Mouse (Mus musculus) CH12.LX (cell line): ENCODE results near the gene Pigw. TPM values are rescaled to one million over a fixed set of nuclear protein-coding genes. Genes with fewer than 3 reads are reported as not detected.

Experiments used
- DNase-seq: peaks from one replicate; pipeline ENCODE4 v3.0.0-alpha.2; 2013; ENCODE audit errors: extremely low read depth
- H3K27ac ChIP-seq: 2 replicates; pipeline ENCODE4 v1.5.1; 2012; ENCODE audit warnings: low read depth, mild to moderate bottlenecking, control low read depth, moderate library complexity; ENCODE audit not compliant: insufficient read depth
- H3K27me3 ChIP-seq: replicated peaks from 2 replicates; pipeline ENCODE3; 2012; ENCODE audit warnings: inconsistent platforms
- H3K36me3 ChIP-seq, 2 experiments: replicated peaks in 1 of 2; 2 replicates each; pipeline versions ENCODE3 to v1.6.1; 2012; ENCODE audit warnings: inconsistent platforms in 1 of 2, low read length in 1 of 2, mild to moderate bottlenecking in 1 of 2, mixed read lengths in 1 of 2, moderate library complexity in 1 of 2; ENCODE audit not compliant: control insufficient read depth in 1 of 2, insufficient read depth in 1 of 2
- H3K4me1 ChIP-seq, 2 experiments: 2 replicates each; pipeline ENCODE4 v1.6.1; 2012; ENCODE audit warnings: inconsistent platforms in 1 of 2, moderate library complexity in 1 of 2; ENCODE audit not compliant: insufficient read depth in 2 of 2, control insufficient read depth in 1 of 2
- H3K4me2 ChIP-seq: 2 replicates; pipeline ENCODE4 v1.6.1; 2012; ENCODE audit warnings: low read depth, mild to moderate bottlenecking, control low read depth; ENCODE audit not compliant: poor library complexity, insufficient read depth, severe bottlenecking
- H3K4me3 ChIP-seq, 3 experiments: fragments of 150-350 bp in 1 of 3; sonication (generic) in 1 of 3; replicated peaks in 1 of 3; 2 replicates each; pipeline versions ENCODE3 to v1.5.1; 2011 to 2012; ENCODE audit warnings: low read depth in 2 of 3, low read length in 2 of 3, mild to moderate bottlenecking in 2 of 3, moderate library complexity in 2 of 3, control low read depth in 1 of 3, improper control_type of control experiment in 1 of 3, inconsistent platforms in 1 of 3, mixed read lengths in 1 of 3; ENCODE audit not compliant: poor library complexity in 1 of 3
- H3K79me2 ChIP-seq: replicated peaks from 2 replicates; pipeline ENCODE4 v1.6.1; 2012; ENCODE audit warnings: mild to moderate bottlenecking, moderate library complexity; ENCODE audit not compliant: control insufficient read depth, poor library complexity, insufficient read depth, severe bottlenecking; ENCODE audit errors: extremely low read depth
- H3K9ac ChIP-seq: 2 replicates; pipeline ENCODE4 v1.6.1; 2012; ENCODE audit warnings: low read depth, mild to moderate bottlenecking, control low read depth, moderate library complexity; ENCODE audit not compliant: insufficient read depth
- H3K9me3 ChIP-seq: replicated peaks from 2 replicates; pipeline ENCODE3; 2012; ENCODE audit warnings: low read length, inconsistent platforms, mixed read lengths
- BHLHE40 ChIP-seq: IDR thresholded peaks from 2 replicates; pipeline ENCODE4 v1.6.1; 2011; ENCODE audit warnings: mild to moderate bottlenecking, low read depth, low read length, improper control_type of control experiment
- CHD1 ChIP-seq: IDR thresholded peaks from 2 replicates; pipeline ENCODE4 v1.6.1; 2012; ENCODE audit warnings: low read depth, low read length, improper control_type of control experiment, inconsistent platforms
- CHD2 ChIP-seq: IDR thresholded peaks from 2 replicates; pipeline ENCODE4 v1.6.1; 2011; ENCODE audit warnings: low read length, improper control_type of control experiment
- CTCF ChIP-seq, 2 experiments: IDR thresholded peaks in 1 of 2; conservative IDR thresholded peaks in 1 of 2; 2 replicates each; pipeline ENCODE4 v1.5.1; 2011 to 2012; ENCODE audit warnings: low read depth in 2 of 2, low read length in 2 of 2, improper control_type of control experiment in 1 of 2, inconsistent platforms in 1 of 2, mild to moderate bottlenecking in 1 of 2, moderate library complexity in 1 of 2
- E2F4 ChIP-seq: IDR thresholded peaks from 2 replicates; pipeline ENCODE4 v1.6.1; 2011; ENCODE audit warnings: low read depth, low read length, improper control_type of control experiment; ENCODE audit not compliant: insufficient replicate concordance
- ELF1 ChIP-seq: IDR thresholded peaks from 2 replicates; pipeline ENCODE4 v1.6.1; 2014; ENCODE audit warnings: low read depth, mild to moderate bottlenecking, inconsistent platforms, low read length, improper control_type of control experiment
- EP300 ChIP-seq: IDR thresholded peaks from 2 replicates; pipeline ENCODE4 v1.6.1; 2011; ENCODE audit warnings: low read length, improper control_type of control experiment
- GABPA ChIP-seq: IDR thresholded peaks from 2 replicates; pipeline ENCODE4 v1.6.1; 2012; ENCODE audit warnings: low read depth, low read length, improper control_type of control experiment, inconsistent platforms; ENCODE audit not compliant: insufficient replicate concordance
- HCFC1 ChIP-seq: IDR thresholded peaks from 2 replicates; pipeline ENCODE4 v1.6.1; 2012; ENCODE audit warnings: low read depth, mild to moderate bottlenecking, inconsistent platforms, low read length, improper control_type of control experiment
- IRF4 ChIP-seq: IDR thresholded peaks from 2 replicates; pipeline ENCODE4 v1.6.1; 2014; ENCODE audit warnings: low read depth, mild to moderate bottlenecking, inconsistent platforms, low read length, improper control_type of control experiment
- JUN ChIP-seq: IDR thresholded peaks from 2 replicates; pipeline ENCODE4 v1.6.1; 2011; ENCODE audit warnings: low read depth, mild to moderate bottlenecking, low read length, improper control_type of control experiment, moderate library complexity; ENCODE audit not compliant: insufficient read depth
- JUND ChIP-seq: conservative IDR thresholded peaks from 2 replicates; pipeline ENCODE4 v1.6.1; 2011; ENCODE audit warnings: low read depth, low read length, improper control_type of control experiment
- KAT2A ChIP-seq: IDR thresholded peaks from 2 replicates; pipeline ENCODE4 v1.6.1; 2012; ENCODE audit warnings: low read length, improper control_type of control experiment, inconsistent platforms; ENCODE audit not compliant: insufficient replicate concordance
- MAFK ChIP-seq: IDR thresholded peaks from 2 replicates; pipeline ENCODE4 v1.6.1; 2011; ENCODE audit warnings: low read length, improper control_type of control experiment; ENCODE audit not compliant: insufficient replicate concordance
- MAX ChIP-seq: IDR thresholded peaks from 2 replicates; pipeline ENCODE4 v1.6.1; 2011; ENCODE audit warnings: low read length, improper control_type of control experiment
- MAZ ChIP-seq: IDR thresholded peaks from 2 replicates; pipeline ENCODE4 v1.6.1; 2012; ENCODE audit warnings: low read depth, mild to moderate bottlenecking, inconsistent platforms, low read length, improper control_type of control experiment, moderate library complexity
- MEF2A ChIP-seq: IDR thresholded peaks from 2 replicates; pipeline ENCODE4 v1.6.1; 2014; ENCODE audit warnings: low read depth, mild to moderate bottlenecking, inconsistent platforms, low read length, improper control_type of control experiment, borderline replicate concordance
- MXI1 ChIP-seq: IDR thresholded peaks from 2 replicates; pipeline ENCODE4 v1.6.1; 2011; ENCODE audit warnings: mild to moderate bottlenecking, low read depth, low read length, improper control_type of control experiment
- MYC ChIP-seq: IDR thresholded peaks from 2 replicates; pipeline ENCODE4 v1.6.1; 2011; ENCODE audit warnings: low read depth, mild to moderate bottlenecking, improper control_type of control experiment, low read length
- NELFE ChIP-seq: IDR thresholded peaks from 2 replicates; pipeline ENCODE4 v1.6.1; 2011; ENCODE audit warnings: low read depth, low read length, improper control_type of control experiment
- NRF1 ChIP-seq: IDR thresholded peaks from 2 replicates; pipeline ENCODE4 v1.6.1; 2014; ENCODE audit warnings: low read depth, mild to moderate bottlenecking, inconsistent platforms, low read length, improper control_type of control experiment, moderate library complexity
- PAX5 ChIP-seq: IDR thresholded peaks from 2 replicates; pipeline ENCODE4 v1.6.1; 2012; ENCODE audit warnings: low read length, inconsistent platforms, mixed read lengths
- POLR2A ChIP-seq: IDR thresholded peaks from 2 replicates; pipeline ENCODE4 v1.6.1; 2011; ENCODE audit warnings: low read depth, mild to moderate bottlenecking, improper control_type of control experiment, low read length
- RAD21 ChIP-seq: IDR thresholded peaks from 2 replicates; pipeline ENCODE4 v1.6.1; 2011; ENCODE audit warnings: low read depth, mild to moderate bottlenecking, low read length, improper control_type of control experiment, moderate library complexity
- RCOR1 ChIP-seq: conservative IDR thresholded peaks from 2 replicates; pipeline ENCODE4 v1.6.1; 2012; ENCODE audit warnings: low read depth, mild to moderate bottlenecking, inconsistent platforms, low read length, improper control_type of control experiment
- SIN3A ChIP-seq: IDR thresholded peaks from 2 replicates; pipeline ENCODE4 v1.6.1; 2012; ENCODE audit warnings: low read length, improper control_type of control experiment, inconsistent platforms
- SMC3 ChIP-seq: IDR thresholded peaks from 2 replicates; pipeline ENCODE4 v1.6.1; 2011; ENCODE audit warnings: low read depth, low read length, improper control_type of control experiment
- TBP ChIP-seq: conservative IDR thresholded peaks from 2 replicates; pipeline ENCODE4 v1.6.1; 2011; ENCODE audit warnings: low read depth, low read length, improper control_type of control experiment
- TCF12 ChIP-seq: IDR thresholded peaks from 2 replicates; pipeline ENCODE4 v1.6.1; 2014; ENCODE audit warnings: low read depth, mild to moderate bottlenecking, inconsistent platforms, low read length, improper control_type of control experiment
- UBTF ChIP-seq: IDR thresholded peaks from 2 replicates; pipeline ENCODE4 v1.6.1; 2012; ENCODE audit warnings: low read depth, mild to moderate bottlenecking, inconsistent platforms, low read length, improper control_type of control experiment, moderate library complexity
- USF2 ChIP-seq: conservative IDR thresholded peaks from 2 replicates; pipeline ENCODE4 v1.6.1; 2011; ENCODE audit warnings: low read depth, low read length, improper control_type of control experiment
- ZC3H11A ChIP-seq: IDR thresholded peaks from 2 replicates; pipeline ENCODE4 v1.6.1; 2012; ENCODE audit warnings: low read depth, mild to moderate bottlenecking, inconsistent platforms, low read length, improper control_type of control experiment
- ZKSCAN1 ChIP-seq: IDR thresholded peaks from 2 replicates; pipeline ENCODE4 v1.6.1; 2012; ENCODE audit warnings: low read depth, inconsistent platforms, low read length, improper control_type of control experiment, borderline replicate concordance
- ZMIZ1 ChIP-seq: IDR thresholded peaks from 2 replicates; pipeline ENCODE4 v1.6.1; 2012; ENCODE audit warnings: low read depth, mild to moderate bottlenecking, inconsistent platforms, low read length, improper control_type of control experiment
- ZNF384 ChIP-seq: IDR thresholded peaks from 2 replicates; pipeline ENCODE4 v1.6.1; 2012; ENCODE audit warnings: low read depth, low read length, improper control_type of control experiment, inconsistent platforms
- dilution Hi-C: fragments of 300-500 bp; cut with MboI; formaldehyde crosslinking; loops from 2 replicates; pipeline ENCODE4 v1.14.3; 2020; ENCODE audit warnings: low sequenced_read_pairs; ENCODE audit not compliant: extremely low pct_unique_long_range_greater_than_20kb, extremely low pct_ligation_motif_present
- in situ Hi-C: fragments of 300-500 bp; cut with MboI; formaldehyde crosslinking; loops from 3 replicates; pipeline ENCODE4 v1.14.3; 2019; ENCODE audit warnings: low sequenced_read_pairs, low pct_ligation_motif_present, low pct_unique_long_range_greater_than_20kb, mixed read lengths
- polyA plus RNA-seq: library from polyadenylated mRNA; unstranded; fragments of >175 nt; gene quantifications from 2 replicates; pipeline ENCODE4 v1.2.1, GENCODE M21; 2012; ENCODE audit warnings: low read depth; ENCODE audit not compliant: insufficient read length
- total RNA-seq, 2 experiments: library from RNA; depleted of rRNA; stranded (reverse); fragments of 300-350 nt in 1 of 2; fragments of >200 nt in 1 of 2; gene quantifications; 2 replicates each; pipeline ENCODE4 v1.2.3; 2012 to 2014

Gene Pigw
- total and polyA plus RNA-seq, 3 experiments = 5.7 to 9.2 (median 6.5) TPM

DNA sequence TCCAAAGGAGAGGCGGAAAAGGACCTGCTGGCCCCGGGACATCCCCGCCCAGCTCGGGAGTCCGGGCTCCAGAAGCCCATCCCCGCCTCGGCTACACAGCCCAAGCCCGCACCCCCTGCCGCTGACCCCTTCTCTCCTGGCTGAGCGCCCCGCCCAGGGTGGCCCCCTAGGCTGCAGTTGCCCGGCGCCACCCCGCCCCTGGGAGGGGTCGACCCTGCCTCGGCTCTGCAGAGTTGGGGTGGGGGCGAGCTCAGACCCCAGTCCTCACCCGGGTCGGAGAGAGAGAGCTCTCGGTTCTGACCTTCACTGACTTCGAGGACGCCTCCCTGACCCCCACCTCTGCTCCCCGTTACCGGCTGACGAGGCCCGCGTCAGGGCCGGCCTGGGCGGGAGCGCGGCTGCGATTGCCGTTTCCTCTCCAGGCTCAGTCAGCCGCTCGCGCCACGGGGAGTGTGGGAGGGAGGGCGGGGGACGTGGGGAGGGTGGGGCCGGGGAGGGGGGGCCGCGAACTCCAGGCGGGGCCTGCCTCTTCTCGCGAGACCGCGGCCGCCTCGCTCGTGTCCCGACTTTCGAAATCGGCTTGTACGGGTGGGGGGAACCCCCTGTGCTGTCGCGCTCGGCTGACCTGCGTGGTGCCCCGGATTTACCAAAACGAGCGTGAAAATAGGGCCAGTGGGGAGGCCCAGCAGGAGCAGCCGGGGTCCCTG is 9.6 kb downstream of the Pigw start, which contains the start of gene Ggnbp2 (continued):
- peak; percentile 98 for TF ChIP-seq CHD2

- dilution Hi-C loops (no loop called here), in situ Hi-C loops (no loop called here)
- Histone ChIP-seq H3K4me1 (peaks cover 8 to 53% of the 10 kb centered on the region in 2 experiments; a peak in 3 of 4 replicates), H3K36me3 (peaks cover 1 to 39% of the 10 kb centered on the region in 2 experiments), H3K4me2 (peak overlapping the region; percentile 11), H3K9ac (peak overlapping the region; percentile 95), H3K9me3 (no peaks in the 10 kb centered on the region), H3K4me3 (peak overlapping the region; percentile 80 to 96 (median 83)), H3K27ac (peak overlapping the region; percentile 90), H3K79me2 (peaks cover 39% of the 10 kb centered on the region), H3K27me3 (no peaks in the 10 kb centered on the region)
- DNase-seq = peak; percentile 94
- TF ChIP-seq JUND (no peak), SIN3A (peak; percentile 81), PAX5 (no peak), CTCF (conservative IDR thresholded peaks at IDR 0.05 in 1 of 2, IDR thresholded peaks at IDR 0.05 in 1 of 2; ENCODE audit: low read depth in 2 of 2, low read length in 2 of 2) (no peak), CHD2 (peak; percentile 93), IRF4 (no peak; the same call in 1 of the 2 replicates), NELFE (peak; percentile 53), JUN (no peak), MEF2A (no peak), POLR2A (peak; percentile 52; the same call in 1 of the 2 replicates), MAX (peak; percentile 29; the same call in 1 of the 2 replicates), HCFC1 (peak; percentile 79), BHLHE40 (peak; percentile 51), ZKSCAN1 (no peak), ZC3H11A (peak; percentile 92), SMC3 (no peak), USF2 (no peak), UBTF (peak; percentile 62), CHD1 (no peak), MYC (0 out of 2 replicates have a peak, but pooled peaks have one; percentile 31), TBP (peak; percentile 37; the same call in 1 of the 2 replicates), NRF1 (no peak), E2F4 (no peak), MAZ (peak; percentile 99), MXI1 (no peak; the same call in 1 of the 2 replicates), EP300 (no peak), MAFK (no peak), ZNF384 (peak; percentile 4; the same call in 1 of the 2 replicates), ELF1 (peak; percentile 53; the same call in 1 of the 2 replicates), ZMIZ1 (no peak), KAT2A (no peak), RCOR1 (no peak), GABPA (no peak; the same call in 1 of the 2 replicates), RAD21 (no peak), TCF12 (peak; percentile 83)
Observed at GRCm38 (mm10) chr11:84869537-84870232, 10.4 kb downstream of the Pigw start.
